Mouse (Mus musculus): ENCODE data around the gene Rnpepl1.
"Not testable (repeated sequence)": the region's sequence is repeated elsewhere in the genome, so short reads cannot be mapped to it uniquely, and the experiment has no call there.

DNA sequence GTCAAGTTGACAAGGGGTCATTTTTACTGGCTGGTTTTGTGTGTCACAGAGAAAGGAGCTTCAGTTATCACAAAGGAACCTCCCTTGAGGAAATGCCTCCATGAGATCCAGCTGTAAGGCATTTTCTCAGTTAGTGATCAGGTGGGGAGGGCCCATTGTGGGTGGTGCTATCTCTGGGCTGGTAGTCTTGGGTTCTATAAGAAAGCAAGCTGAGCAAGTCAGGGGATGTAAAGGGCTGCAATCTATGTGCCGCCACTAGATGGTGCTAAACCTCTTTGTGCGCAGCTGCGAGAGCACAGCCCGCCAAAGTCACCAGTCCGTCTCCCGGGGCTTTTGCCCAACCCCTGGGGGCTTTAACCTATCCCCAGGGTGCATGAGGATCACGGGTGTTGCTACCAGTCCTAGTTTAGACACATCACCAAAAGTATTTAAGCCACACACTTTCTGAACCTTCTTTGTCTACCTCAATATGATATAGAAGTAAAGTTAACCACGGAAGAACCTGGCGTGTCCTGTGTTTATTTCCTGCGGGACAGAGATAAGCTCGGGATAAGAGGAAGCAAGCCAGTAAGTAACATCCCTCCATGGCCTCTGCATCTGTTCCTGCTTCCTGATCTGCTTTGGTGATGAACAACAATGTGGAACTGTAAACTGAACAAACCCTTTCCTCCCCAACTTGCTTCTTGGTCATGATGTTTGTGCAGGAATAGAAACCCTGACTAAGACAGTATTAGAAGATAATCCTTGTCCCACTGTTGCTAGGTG, 46.2 kb downstream of the Rnpepl1 start:
- TF ChIP-seq CTCF (IDR thresholded peaks at IDR 0.05; ENCODE audit: extremely low read depth, insufficient read depth, insufficient read length, insufficient replicate concordance); POLR2A (IDR thresholded peaks at IDR 0.05; ENCODE audit: low read depth, low read length): not testable (repeated sequence)
